Mouse (Mus musculus): ENCODE data around the gene Prex1.

DNA sequence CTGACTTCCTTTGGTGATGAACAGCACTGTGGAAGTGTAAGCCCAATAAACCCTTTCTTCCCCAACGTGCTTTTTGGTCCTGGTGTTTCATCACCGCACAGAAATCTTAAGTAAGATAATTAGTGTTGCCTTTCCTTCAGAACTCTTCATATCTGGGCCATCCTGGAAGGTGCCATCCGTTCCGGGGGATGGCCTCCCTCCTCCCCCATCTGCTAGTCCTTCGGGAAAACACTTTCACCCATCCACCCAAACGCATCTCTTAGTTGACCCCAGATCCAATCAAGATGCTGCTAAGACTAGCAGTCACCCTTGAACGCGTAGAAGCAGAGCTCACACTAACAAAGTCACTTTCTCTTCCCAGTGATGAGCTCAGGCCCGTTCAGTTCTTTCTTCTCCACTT lies 150.6 kb downstream of the Prex1 start:
- TF ChIP-seq TAL1 (IDR thresholded peaks at IDR 0.05; ENCODE audit: low read length) = no peak
- TF ChIP-seq GATA1 (IDR thresholded peaks at IDR 0.05; ENCODE audit: low read length) = no peak

All from erythroblast, embryonic 14.5 days (primary cell).